Mouse (Mus musculus): ENCODE measurements at regions not wholly inside any gene's neighbourhood (a gene's known extent, or its start where the extent isn't known, plus 50 kb on each side); places are given as distances from the start of the nearest gene placed in this dataset.

- no peak for TF ChIP-seq MAFK (IDR thresholded peaks at IDR 0.05; ENCODE audit: insufficient read depth, low read depth, low read length)
- TF ChIP-seq ZC3H11A (IDR thresholded peaks at IDR 0.05; ENCODE audit: borderline replicate concordance, low read depth, low read length), result no peak
- no peak for TF ChIP-seq ZNF384 (IDR thresholded peaks at IDR 0.05; ENCODE audit: low read depth, low read length)
Measured at GRCm38 (mm10) chr8:127914086-127914485, 444.3 kb upstream of the Nrp1 start.

Data from ES-E14 (cell line).